Mouse (Mus musculus): ENCODE results near the gene Tax1bp3. TPM values are rescaled to one million over a fixed set of nuclear protein-coding genes. Genes with fewer than 3 reads are reported as not detected.

Tax1bp3 gene
- polyA plus RNA-seq, 2 experiments, result 10.8 to 25.8 TPM

DNA sequence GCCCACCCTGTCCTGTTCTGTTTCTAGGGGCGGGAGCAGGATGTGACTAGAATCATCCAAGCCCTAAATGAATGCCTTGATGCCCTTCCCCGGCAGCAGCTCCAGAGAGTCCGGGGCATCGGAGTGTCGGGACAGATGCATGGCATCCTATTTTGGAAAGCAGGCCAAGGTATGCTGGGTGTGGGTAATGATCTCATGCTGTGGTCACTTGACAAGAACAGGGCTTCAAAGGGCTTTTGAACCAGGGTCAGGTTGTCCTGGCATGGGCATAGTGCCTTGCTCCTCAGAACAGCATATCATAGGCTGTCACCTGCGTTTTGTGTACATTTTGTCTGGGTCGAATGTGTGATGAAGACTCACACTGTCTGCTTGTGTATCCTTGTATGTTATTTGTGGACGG lies 27.0 kb downstream of the Tax1bp3 start:
- Histone ChIP-seq H3K36me3 (replicated peaks; ENCODE audit: control insufficient read depth, insufficient read depth, low read depth) (no peaks in the 10 kb centered on the region), H3K4me3 (ENCODE audit: insufficient read depth in 1 of 2, low read depth in 2 of 2, low read length in 2 of 2) (no peak overlapping the region), H3K9ac (replicated peaks) (no peak overlapping the region), H3K27me3 (ENCODE audit: control insufficient read depth, insufficient read depth, low read length) (no peaks in the 10 kb centered on the region), H3K4me1 (replicated peaks; ENCODE audit: control insufficient read depth in 2 of 2, insufficient read depth in 2 of 2, low read length in 1 of 2) (peaks cover 4 to 5% of the 10 kb centered on the region in 2 experiments), H3K4me2 (ENCODE audit: low read depth) (no peak overlapping the region), H3K27ac (no peak overlapping the region), H3K9me3 (ENCODE audit: control insufficient read depth, low read length) (no peaks in the 10 kb centered on the region)
- WGBS (ENCODE audit: insufficient replicate concordance), result 68% methylated on average over 8 of the region's 8 CpGs
- ATAC-seq (ENCODE audit: insufficient read depth), result no peak
- no peak for DNase-seq (ENCODE audit: low read depth in 3 of 3, low spot score in 3 of 3)
- no peak for TF ChIP-seq CTCF (IDR thresholded peaks at IDR 0.05; ENCODE audit: low read depth)
- no peak for TF ChIP-seq EP300 (IDR thresholded peaks at IDR 0.05; ENCODE audit: low read depth)

DNA sequence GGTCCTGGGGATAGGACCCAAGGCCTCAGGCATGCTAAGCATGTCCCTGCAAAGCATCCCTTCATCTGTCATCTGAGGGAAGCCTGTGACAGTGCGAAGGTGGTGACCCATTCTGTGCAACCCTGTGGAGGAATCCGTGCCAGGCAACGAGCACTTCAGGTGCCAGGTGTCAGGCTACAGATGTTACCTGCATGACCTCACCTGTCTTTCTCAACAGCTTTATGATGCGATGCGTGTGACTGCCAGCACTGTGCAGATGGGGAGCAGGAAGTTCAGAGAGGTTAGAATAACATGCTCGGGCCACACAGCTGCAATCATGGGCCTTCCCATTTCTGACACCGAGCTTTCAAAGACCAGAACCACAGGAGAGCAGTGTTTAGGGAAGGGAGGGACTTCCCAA lies 28.3 kb downstream of the Tax1bp3 start:
- ATAC-seq (ENCODE audit: insufficient read depth) (no peak), DNase-seq (ENCODE audit: low read depth in 3 of 3, low spot score in 3 of 3) (no peak)
- Histone ChIP-seq H3K4me1 (replicated peaks; ENCODE audit: control insufficient read depth in 2 of 2, insufficient read depth in 2 of 2, low read length in 1 of 2) (peaks cover under 1% of the 10 kb centered on the region in 2 experiments), H3K4me2 (ENCODE audit: low read depth) (no peak overlapping the region), H3K36me3 (replicated peaks; ENCODE audit: control insufficient read depth, insufficient read depth, low read depth) (no peaks in the 10 kb centered on the region), H3K9ac (replicated peaks) (no peak overlapping the region), H3K27me3 (ENCODE audit: control insufficient read depth, insufficient read depth, low read length) (no peaks in the 10 kb centered on the region), H3K27ac (no peak overlapping the region), H3K9me3 (ENCODE audit: control insufficient read depth, low read length) (no peaks in the 10 kb centered on the region), H3K4me3 (ENCODE audit: insufficient read depth in 1 of 2, low read depth in 2 of 2, low read length in 2 of 2) (no peak overlapping the region)
- WGBS (ENCODE audit: insufficient replicate concordance), result 61% methylated on average over 7 of the region's 7 CpGs
- TF ChIP-seq CTCF (IDR thresholded peaks at IDR 0.05; ENCODE audit: low read depth) (no peak), EP300 (IDR thresholded peaks at IDR 0.05; ENCODE audit: low read depth) (no peak)

DNA sequence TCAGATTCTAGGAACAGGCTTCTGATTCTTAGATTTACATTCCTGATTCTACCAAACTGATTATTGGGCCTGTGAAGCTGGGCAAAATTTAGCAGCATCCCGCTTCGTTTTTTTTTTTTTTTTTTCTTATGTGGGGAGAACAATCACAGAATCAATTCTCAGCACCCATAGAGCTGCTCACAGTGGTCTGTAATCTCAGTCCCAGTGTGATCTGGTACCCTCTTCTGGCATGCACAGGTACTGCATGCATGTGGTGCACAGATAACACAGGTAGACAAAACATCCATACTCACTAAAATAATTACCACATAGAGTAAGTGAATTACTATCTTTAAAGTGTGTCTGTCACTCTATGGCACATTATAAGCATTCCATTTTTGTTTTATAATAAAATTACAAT lies 30.7 kb downstream of the Tax1bp3 start:
- H3K36me3 ChIP-seq (replicated peaks; ENCODE audit: control insufficient read depth, insufficient read depth, low read depth), result no peaks in the 10 kb centered on the region
- peak; percentile 63 for TF ChIP-seq CTCF (IDR thresholded peaks at IDR 0.05; ENCODE audit: low read depth)
- no peak for TF ChIP-seq EP300 (IDR thresholded peaks at IDR 0.05; ENCODE audit: low read depth)
- H3K9ac ChIP-seq (replicated peaks), result no peak overlapping the region
- no peak overlapping the region for H3K4me2 ChIP-seq (ENCODE audit: low read depth)
- H3K4me1 ChIP-seq (replicated peaks; ENCODE audit: control insufficient read depth in 2 of 2, insufficient read depth in 2 of 2, low read length in 1 of 2), result 0 out of 4 replicates have a peak, but pooled peaks cover 0 to 2% of the 10 kb centered on the region in 2 experiments
- no peaks in the 10 kb centered on the region for H3K27me3 ChIP-seq (ENCODE audit: control insufficient read depth, insufficient read depth, low read length)
- WGBS (ENCODE audit: insufficient replicate concordance), result 78% methylated on average over 2 of the region's 2 CpGs
- H3K27ac ChIP-seq, result no peak overlapping the region
- no peaks in the 10 kb centered on the region for H3K9me3 ChIP-seq (ENCODE audit: control insufficient read depth, low read length)
- ATAC-seq (ENCODE audit: insufficient read depth), result no peak
- no peak for DNase-seq (ENCODE audit: low read depth in 3 of 3, low spot score in 3 of 3)
- H3K4me3 ChIP-seq (ENCODE audit: insufficient read depth in 1 of 2, low read depth in 2 of 2, low read length in 2 of 2), result no peak overlapping the region

DNA sequence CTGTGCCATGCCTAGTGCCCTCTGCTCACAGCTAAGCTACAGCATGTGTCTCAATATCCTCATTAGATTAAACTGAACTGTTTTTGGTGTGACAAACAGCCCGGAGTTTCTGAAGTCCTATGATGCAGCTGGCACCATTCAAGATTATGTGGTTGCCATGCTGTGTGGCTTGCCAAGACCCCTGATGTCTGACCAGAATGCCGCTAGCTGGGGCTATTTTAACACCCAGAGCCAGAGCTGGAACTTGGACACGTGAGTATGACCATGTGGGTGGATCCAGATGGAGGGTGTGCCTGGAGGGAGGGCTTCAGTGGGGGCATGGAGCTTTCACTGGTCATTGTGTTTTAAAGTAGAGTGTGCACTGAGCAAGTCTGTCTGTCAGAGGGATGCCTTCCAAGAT lies 37.1 kb downstream of the Tax1bp3 start:
- DNase-seq (ENCODE audit: low read depth in 3 of 3, low spot score in 3 of 3) (no peak), ATAC-seq (ENCODE audit: insufficient read depth) (no peak)
- WGBS (ENCODE audit: insufficient replicate concordance), result 50% methylated on average over 3 of the region's 3 CpGs
- no peaks in the 10 kb centered on the region for H3K9me3 ChIP-seq (ENCODE audit: control insufficient read depth, low read length)
- no peak overlapping the region for H3K9ac ChIP-seq (replicated peaks)
- no peak for TF ChIP-seq CTCF (IDR thresholded peaks at IDR 0.05; ENCODE audit: low read depth)
- TF ChIP-seq EP300 (IDR thresholded peaks at IDR 0.05; ENCODE audit: low read depth), result no peak
- H3K27me3 ChIP-seq (ENCODE audit: control insufficient read depth, insufficient read depth, low read length), result no peaks in the 10 kb centered on the region
- H3K4me3 ChIP-seq (ENCODE audit: insufficient read depth in 1 of 2, low read depth in 2 of 2, low read length in 2 of 2), result no peak overlapping the region
- no peak overlapping the region for H3K4me2 ChIP-seq (ENCODE audit: low read depth)
- no peak overlapping the region for H3K27ac ChIP-seq
- 0 out of 4 replicates have a peak, but pooled peaks cover 0 to 2% of the 10 kb centered on the region in 2 experiments for H3K4me1 ChIP-seq (replicated peaks; ENCODE audit: control insufficient read depth in 2 of 2, insufficient read depth in 2 of 2, low read length in 1 of 2)
- H3K36me3 ChIP-seq (replicated peaks; ENCODE audit: control insufficient read depth, insufficient read depth, low read depth), result no peaks in the 10 kb centered on the region

DNA sequence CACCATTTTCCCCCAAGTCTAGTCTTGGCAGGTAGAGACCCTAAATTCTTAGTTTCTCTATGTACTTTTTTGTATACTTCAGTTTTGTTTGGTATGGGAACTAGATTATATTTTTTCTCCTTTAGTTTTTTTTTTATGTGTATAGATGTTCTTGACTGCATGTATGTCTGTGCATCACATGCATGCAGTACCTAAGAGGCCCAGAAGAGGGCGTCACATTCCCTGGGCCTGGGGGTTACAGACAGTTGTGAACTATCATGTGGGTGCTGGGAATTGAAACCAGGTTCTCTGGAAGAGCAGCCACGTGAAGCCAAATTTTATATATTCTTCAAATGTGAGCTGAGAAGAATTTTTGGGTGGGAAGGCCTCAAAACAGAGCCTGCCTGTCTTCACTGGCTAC lies 42.8 kb downstream of the Tax1bp3 start:
- no peak overlapping the region for H3K27ac ChIP-seq
- no peaks in the 10 kb centered on the region for H3K27me3 ChIP-seq (ENCODE audit: control insufficient read depth, insufficient read depth, low read length)
- no peak overlapping the region for H3K4me2 ChIP-seq (ENCODE audit: low read depth)
- H3K4me3 ChIP-seq (ENCODE audit: insufficient read depth in 1 of 2, low read depth in 2 of 2, low read length in 2 of 2), result no peak overlapping the region
- peak; percentile 38 for TF ChIP-seq CTCF (IDR thresholded peaks at IDR 0.05; ENCODE audit: low read depth)
- no peak for TF ChIP-seq EP300 (IDR thresholded peaks at IDR 0.05; ENCODE audit: low read depth)
- ATAC-seq (ENCODE audit: insufficient read depth) (no peak), DNase-seq (ENCODE audit: low read depth in 3 of 3, low spot score in 3 of 3) (no peak)
- H3K9ac ChIP-seq (replicated peaks), result no peak overlapping the region
- H3K36me3 ChIP-seq (replicated peaks; ENCODE audit: control insufficient read depth, insufficient read depth, low read depth), result no peaks in the 10 kb centered on the region
- WGBS (ENCODE audit: insufficient replicate concordance), result 42% methylated on average over 2 of the region's 2 CpGs
- H3K9me3 ChIP-seq (ENCODE audit: control insufficient read depth, low read length), result no peaks in the 10 kb centered on the region
- H3K4me1 ChIP-seq (replicated peaks; ENCODE audit: control insufficient read depth in 2 of 2, insufficient read depth in 2 of 2, low read length in 1 of 2), result no peaks in the 10 kb centered on the region
